Mouse (Mus musculus) forebrain, embryonic 11.5 days (tissue): ENCODE data around the gene Olfr1006. TPM values are rescaled to one million over a fixed set of nuclear protein-coding genes. Genes with fewer than 3 reads are reported as not detected.

Experiments
- polyA plus RNA-seq: library from polyadenylated mRNA; unstranded; fragments of >200 nt; fragmentation: Nextera tagmentation; extraction: Ambion mirVana; gene quantifications from 2 replicates; pipeline ENCODE4 v1.2.1, GENCODE M21; 2014

The Olfr1006 gene
- polyA plus RNA-seq, 1 experiment from 2014 or later: not detected

Other genes starting within 250 kb of the Olfr1006 start
- gene Olfr994, start 242.3 kb downstream of the Olfr1006 start, polyA plus RNA-seq: not detected in 2 replicates
- not detected in 2 replicates for gene Olfr995, start 235.1 kb downstream of the Olfr1006 start, polyA plus RNA-seq
- 0.13 TPM in 1 of 2 replicates, not detected in the other for gene 4833423E24Rik, start 159.7 kb downstream of the Olfr1006 start, polyA plus RNA-seq
- not detected in 2 replicates for gene Olfr996, start 99.6 kb downstream of the Olfr1006 start, polyA plus RNA-seq
- gene Olfr998, start 89.8 kb downstream of the Olfr1006 start, polyA plus RNA-seq: not detected in 2 replicates
- not detected in 2 replicates for gene Olfr1000, start 66.9 kb downstream of the Olfr1006 start, polyA plus RNA-seq
- gene Olfr1002, start 28.1 kb downstream of the Olfr1006 start, polyA plus RNA-seq: not detected in 2 replicates
- not detected in 2 replicates for gene Olfr154, start 14.3 kb downstream of the Olfr1006 start, polyA plus RNA-seq
- gene Olfr1008, start 10.7 kb upstream of the Olfr1006 start, polyA plus RNA-seq: not detected in 2 replicates
- not detected in 2 replicates for gene Olfr1009, start 36.7 kb upstream of the Olfr1006 start, polyA plus RNA-seq
- not detected in 2 replicates for gene Olfr1012, start 84.0 kb upstream of the Olfr1006 start, polyA plus RNA-seq
- gene Olfr1013, start 88.3 kb upstream of the Olfr1006 start, polyA plus RNA-seq: not detected in 2 replicates
- gene Olfr1014, start 93.9 kb upstream of the Olfr1006 start, polyA plus RNA-seq: not detected in 2 replicates
- gene Olfr1015, start 103.2 kb upstream of the Olfr1006 start, polyA plus RNA-seq: not detected in 2 replicates
- gene Olfr1016, start 123.8 kb upstream of the Olfr1006 start, polyA plus RNA-seq: not detected in 2 replicates
- not detected in 2 replicates for gene Olfr1018, start 139.7 kb upstream of the Olfr1006 start, polyA plus RNA-seq
- not detected in 2 replicates for gene Olfr1019, start 166.7 kb upstream of the Olfr1006 start, polyA plus RNA-seq
- gene Olfr1020, start 168.3 kb upstream of the Olfr1006 start, polyA plus RNA-seq: not detected in 2 replicates
- not detected in 2 replicates for gene Olfr1022, start 189.8 kb upstream of the Olfr1006 start, polyA plus RNA-seq
- not detected in 2 replicates for gene Olfr1023, start 206.9 kb upstream of the Olfr1006 start, polyA plus RNA-seq
- gene Olfr1024, start 226.3 kb upstream of the Olfr1006 start, polyA plus RNA-seq: not detected in 2 replicates
- gene Olfr1025-ps1, start 236.4 kb upstream of the Olfr1006 start, polyA plus RNA-seq: not detected in 2 replicates
- gene Olfr1026, start 242.8 kb upstream of the Olfr1006 start, polyA plus RNA-seq: not detected in 2 replicates